Mouse (Mus musculus): Measurements from ENCODE around the gene Cd34. TPM values are rescaled to one million over a fixed set of nuclear protein-coding genes. Genes with fewer than 3 reads are reported as not detected.

The Cd34 gene
- polyA plus RNA-seq, 1 experiment from 2014 or later: 15.6 TPM

DNA sequence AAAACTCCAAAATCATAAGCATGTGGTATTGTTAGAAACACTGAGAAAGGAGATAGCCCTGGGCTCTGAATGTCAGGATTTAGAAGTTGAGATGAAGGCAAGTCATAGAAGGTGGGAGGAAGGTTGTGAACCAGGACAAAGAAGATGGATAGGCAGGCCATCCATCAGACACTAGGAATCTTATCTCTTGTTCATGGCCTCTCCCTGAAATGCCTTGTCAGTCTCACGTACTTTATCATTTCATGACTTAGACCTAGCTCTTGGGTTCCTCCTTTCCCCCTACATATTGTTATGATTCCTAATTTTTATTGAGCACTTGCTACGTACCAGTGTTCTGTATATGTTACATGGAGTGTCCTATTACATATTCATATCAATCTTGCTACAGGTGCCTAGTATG lies 53.0 kb downstream of the Cd34 start:
- no peak overlapping the region for H3K9ac ChIP-seq
- H3K4me2 ChIP-seq: no peak overlapping the region
- H3K36me3 ChIP-seq: no peaks in the 10 kb centered on the region
- peaks cover 37% of the 10 kb centered on the region for H3K4me1 ChIP-seq (replicated peaks)
- ATAC-seq (ENCODE audit: low read depth) (no peak), DNase-seq (no peak)
- H3K27me3 ChIP-seq: no peaks in the 10 kb centered on the region
- no peak overlapping the region for H3K27ac ChIP-seq
- 40% methylated on average over 2 of the region's 2 CpGs for WGBS (ENCODE audit: insufficient replicate concordance)
- H3K9me3 ChIP-seq (replicated peaks): no peaks in the 10 kb centered on the region
- no peak overlapping the region for H3K4me3 ChIP-seq (replicated peaks)

DNA sequence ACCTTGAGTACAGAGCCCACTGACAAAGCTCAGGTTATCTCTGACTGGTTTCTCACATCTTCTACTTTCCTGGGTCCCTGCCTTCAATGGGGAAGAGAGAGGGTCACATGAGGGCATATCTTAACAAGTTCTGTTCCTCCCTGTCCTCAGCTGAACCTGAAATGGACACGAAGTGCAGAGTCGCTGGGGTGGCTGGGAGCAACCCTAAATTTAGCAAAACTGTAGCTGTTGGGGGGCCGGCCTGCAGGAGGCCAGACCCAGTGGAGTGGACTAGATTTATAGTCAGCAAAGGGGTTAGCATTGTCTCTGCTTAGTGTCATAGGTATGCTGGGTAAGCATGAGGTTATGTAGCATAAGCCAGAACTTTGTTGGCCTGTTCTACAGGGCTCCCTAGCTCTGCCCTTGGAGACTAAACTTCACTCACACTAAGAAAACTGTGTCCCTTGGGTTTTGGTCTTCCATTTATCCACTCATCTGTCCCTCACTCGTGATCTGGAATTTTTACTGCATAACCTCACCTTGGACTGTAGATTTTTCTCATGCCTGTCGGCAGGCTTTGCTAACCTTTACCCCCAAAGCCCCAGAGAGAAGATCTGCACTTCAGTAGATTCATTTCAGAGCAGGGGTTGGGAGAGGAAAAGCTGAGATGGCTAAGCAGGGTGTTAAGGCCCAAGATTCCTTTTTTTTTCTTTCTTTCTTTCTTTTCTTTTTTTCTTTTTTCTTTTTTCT lies 54.1 kb downstream of the Cd34 start:
- no peak overlapping the region for H3K4me2 ChIP-seq
- H3K4me1 ChIP-seq (replicated peaks): peaks cover 37% of the 10 kb centered on the region
- H3K36me3 ChIP-seq: no peaks in the 10 kb centered on the region
- 57% methylated on average over 5 of the region's 5 CpGs for WGBS (ENCODE audit: insufficient replicate concordance)
- H3K27me3 ChIP-seq: no peaks in the 10 kb centered on the region
- no peaks in the 10 kb centered on the region for H3K9me3 ChIP-seq (replicated peaks)
- DNase-seq: no peak
- H3K4me3 ChIP-seq (replicated peaks): no peak overlapping the region
- H3K9ac ChIP-seq: no peak overlapping the region
- H3K27ac ChIP-seq: no peak overlapping the region
- ATAC-seq (ENCODE audit: low read depth): no peak

DNA sequence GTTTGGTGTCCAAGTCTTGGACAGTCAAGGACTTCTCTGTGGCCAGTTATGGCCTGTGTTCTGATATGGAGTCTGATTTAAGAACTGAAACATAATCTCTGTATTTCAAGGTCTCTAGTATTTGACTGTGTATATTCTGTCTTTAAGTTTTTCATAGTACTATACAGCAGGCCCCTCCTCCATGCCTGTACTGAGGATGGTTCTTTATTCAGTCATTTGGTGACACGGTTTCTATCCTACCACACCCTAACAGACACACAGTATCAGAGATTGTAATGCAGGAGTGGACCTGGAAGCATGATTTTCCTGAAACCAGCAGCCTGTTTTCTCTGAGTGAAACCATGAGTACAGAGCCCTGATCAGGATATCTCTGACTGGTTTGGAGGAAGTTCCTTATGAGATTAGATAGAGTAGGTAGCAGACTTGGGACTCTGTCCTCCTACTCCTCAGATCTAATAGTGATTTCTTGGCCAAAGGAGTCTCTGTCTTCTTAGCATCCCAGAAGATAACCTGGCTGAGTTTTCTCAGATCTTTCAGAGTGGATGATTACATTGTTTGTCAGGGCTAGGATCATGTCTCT lies 54.9 kb downstream of the Cd34 start:
- Histone ChIP-seq H3K4me3 (replicated peaks) (no peak overlapping the region), H3K27me3 (no peaks in the 10 kb centered on the region), H3K9me3 (replicated peaks) (no peaks in the 10 kb centered on the region), H3K9ac (no peak overlapping the region), H3K27ac (no peak overlapping the region), H3K36me3 (no peaks in the 10 kb centered on the region), H3K4me2 (no peak overlapping the region), H3K4me1 (replicated peaks) (peaks cover 37% of the 10 kb centered on the region)
- no peak for DNase-seq
- peak; percentile 33; the same call in 1 of the 2 replicates for ATAC-seq (ENCODE audit: low read depth)
- WGBS (ENCODE audit: insufficient replicate concordance): 27% methylated on average over 1 of the region's 1 CpGs

DNA sequence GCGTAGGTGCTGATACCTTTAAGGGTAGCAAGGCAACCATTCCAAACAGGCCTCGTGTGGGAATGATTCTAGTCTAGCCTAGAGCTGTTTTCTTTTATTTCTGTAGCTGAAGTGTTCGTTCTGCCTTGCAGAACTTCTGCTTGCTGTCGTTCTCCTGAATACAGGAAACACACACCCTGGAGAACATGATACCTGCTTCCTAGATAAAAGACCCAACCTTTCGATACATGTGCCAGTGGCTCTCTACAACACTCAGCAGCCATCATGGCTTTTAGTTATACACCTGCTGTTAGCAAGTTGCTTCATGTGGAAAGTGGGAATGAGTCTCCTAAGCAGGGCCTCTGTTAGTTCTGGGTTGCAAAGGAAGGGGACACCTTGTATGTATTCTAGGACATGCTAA lies 55.6 kb downstream of the Cd34 start:
- Histone ChIP-seq H3K36me3 (no peaks in the 10 kb centered on the region), H3K27ac (no peak overlapping the region), H3K27me3 (no peaks in the 10 kb centered on the region), H3K4me1 (replicated peaks) (peaks cover 37% of the 10 kb centered on the region), H3K4me2 (no peak overlapping the region), H3K4me3 (replicated peaks) (no peak overlapping the region), H3K9ac (no peak overlapping the region), H3K9me3 (replicated peaks) (no peaks in the 10 kb centered on the region)
- no peak for DNase-seq
- no peak for ATAC-seq (ENCODE audit: low read depth)
- 40% methylated on average over 5 of the region's 5 CpGs for WGBS (ENCODE audit: insufficient replicate concordance)

DNA sequence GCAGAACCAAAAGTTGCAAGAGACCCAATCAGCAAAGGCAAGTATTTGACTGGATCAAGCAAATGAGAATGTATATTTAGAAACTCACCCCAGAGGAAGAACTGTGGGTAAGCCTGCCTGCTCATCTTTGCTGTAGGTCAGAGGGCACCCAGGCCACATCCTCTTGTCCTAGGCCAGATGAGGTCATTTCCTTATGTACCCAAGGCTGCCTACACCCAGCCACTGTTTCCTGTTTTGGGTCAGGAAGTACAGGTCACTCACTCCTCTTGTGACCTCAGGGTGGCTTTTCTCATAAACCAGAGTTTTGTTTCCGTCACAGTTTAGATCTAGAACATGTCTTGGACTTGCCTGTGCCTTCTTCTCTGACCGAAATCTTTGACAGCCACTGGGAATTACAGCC lies 56.6 kb downstream of the Cd34 start:
- H3K27me3 ChIP-seq: no peaks in the 10 kb centered on the region
- DNase-seq (no peak), ATAC-seq (ENCODE audit: low read depth) (peak; percentile 64)
- no peak overlapping the region for H3K9ac ChIP-seq
- H3K27ac ChIP-seq: no peak overlapping the region
- H3K9me3 ChIP-seq (replicated peaks): no peaks in the 10 kb centered on the region
- H3K4me2 ChIP-seq: no peak overlapping the region
- H3K36me3 ChIP-seq: no peaks in the 10 kb centered on the region
- peaks cover 37% of the 10 kb centered on the region for H3K4me1 ChIP-seq (replicated peaks)
- no peak overlapping the region for H3K4me3 ChIP-seq (replicated peaks)
- WGBS (ENCODE audit: insufficient replicate concordance): 40% methylated on average over 2 of the region's 2 CpGs

DNA sequence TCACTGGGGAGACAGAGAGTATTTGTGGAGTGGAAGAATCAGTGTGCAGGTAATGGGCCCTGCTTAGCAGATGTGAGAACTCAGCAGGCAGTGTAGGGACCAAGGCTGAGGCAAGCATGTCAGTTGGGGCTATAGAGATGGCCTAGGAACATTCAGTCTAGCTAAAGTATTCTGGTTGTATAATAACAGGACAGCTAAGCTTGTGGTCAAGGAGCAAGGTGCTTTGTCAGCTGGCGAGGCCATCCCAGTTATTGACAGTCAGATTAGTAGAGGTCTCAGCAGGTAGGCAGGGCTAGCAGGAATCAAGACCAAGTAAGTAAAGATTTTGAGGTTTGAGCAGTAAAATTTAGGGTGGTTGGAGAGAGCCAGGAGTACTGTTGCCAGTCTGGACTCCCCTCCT lies 59.8 kb downstream of the Cd34 start:
- Histone ChIP-seq H3K9ac (no peak overlapping the region), H3K9me3 (replicated peaks) (no peaks in the 10 kb centered on the region), H3K27ac (no peak overlapping the region), H3K27me3 (no peaks in the 10 kb centered on the region), H3K4me1 (replicated peaks) (peaks cover 13% of the 10 kb centered on the region), H3K4me2 (no peak overlapping the region), H3K36me3 (no peaks in the 10 kb centered on the region), H3K4me3 (replicated peaks) (no peak overlapping the region)
- WGBS (ENCODE audit: insufficient replicate concordance): 61% methylated on average over 1 of the region's 1 CpGs
- ATAC-seq (ENCODE audit: low read depth): no peak
- DNase-seq: no peak

DNA sequence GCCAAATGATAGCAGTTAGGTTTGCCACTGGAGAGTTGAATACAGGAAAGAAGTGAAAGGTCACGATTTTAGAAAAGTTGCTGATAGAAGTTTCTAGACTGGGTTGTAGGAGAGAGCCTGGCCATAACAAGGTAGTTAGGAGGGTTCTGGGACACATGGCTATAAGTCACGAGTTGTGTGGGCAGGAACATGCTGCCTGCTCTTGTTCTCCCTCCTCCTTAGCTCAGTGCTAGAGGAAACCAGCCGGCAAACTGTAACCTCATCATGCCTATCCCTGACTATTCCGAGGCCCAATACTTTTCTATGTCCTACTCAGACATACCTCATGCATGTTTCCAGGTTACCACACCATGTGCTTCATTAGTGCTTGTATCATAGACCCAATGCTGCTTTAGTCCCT lies 64.7 kb downstream of the Cd34 start:
- H3K36me3 ChIP-seq: no peaks in the 10 kb centered on the region
- no peak overlapping the region for H3K27ac ChIP-seq
- H3K4me1 ChIP-seq (replicated peaks): no peaks in the 10 kb centered on the region
- H3K9me3 ChIP-seq (replicated peaks): no peaks in the 10 kb centered on the region
- DNase-seq (no peak), ATAC-seq (ENCODE audit: low read depth) (no peak)
- 67% methylated on average over 4 of the region's 4 CpGs for WGBS (ENCODE audit: insufficient replicate concordance)
- no peak overlapping the region for H3K4me3 ChIP-seq (replicated peaks)
- no peak overlapping the region for H3K9ac ChIP-seq
- H3K4me2 ChIP-seq: no peak overlapping the region
- no peaks in the 10 kb centered on the region for H3K27me3 ChIP-seq

DNA sequence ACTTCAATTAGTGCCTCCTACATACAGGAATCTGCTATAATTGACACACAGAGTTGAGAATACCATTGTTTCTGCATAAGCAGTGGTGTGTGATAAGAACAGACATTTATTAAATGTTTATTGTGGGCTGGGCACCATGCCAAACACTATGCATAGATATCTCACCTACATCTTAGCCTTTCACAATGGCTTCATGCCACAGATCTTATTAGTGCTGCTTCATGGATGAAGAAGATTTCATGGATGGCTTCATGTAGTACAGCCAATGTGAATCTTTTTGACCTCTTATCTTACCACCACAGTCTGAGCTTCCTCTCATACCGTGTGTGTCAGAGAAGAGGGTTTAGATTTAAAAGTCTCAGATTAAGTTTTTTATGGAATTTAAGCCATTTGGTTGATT lies 65.6 kb downstream of the Cd34 start:
- 4% methylated on average over 1 of the region's 1 CpGs for WGBS (ENCODE audit: insufficient replicate concordance)
- no peaks in the 10 kb centered on the region for H3K9me3 ChIP-seq (replicated peaks)
- no peaks in the 10 kb centered on the region for H3K4me1 ChIP-seq (replicated peaks)
- no peak overlapping the region for H3K27ac ChIP-seq
- DNase-seq (no peak), ATAC-seq (ENCODE audit: low read depth) (no peak)
- no peak overlapping the region for H3K9ac ChIP-seq
- no peaks in the 10 kb centered on the region for H3K36me3 ChIP-seq
- H3K4me2 ChIP-seq: no peak overlapping the region
- no peak overlapping the region for H3K4me3 ChIP-seq (replicated peaks)
- H3K27me3 ChIP-seq: no peaks in the 10 kb centered on the region

DNA sequence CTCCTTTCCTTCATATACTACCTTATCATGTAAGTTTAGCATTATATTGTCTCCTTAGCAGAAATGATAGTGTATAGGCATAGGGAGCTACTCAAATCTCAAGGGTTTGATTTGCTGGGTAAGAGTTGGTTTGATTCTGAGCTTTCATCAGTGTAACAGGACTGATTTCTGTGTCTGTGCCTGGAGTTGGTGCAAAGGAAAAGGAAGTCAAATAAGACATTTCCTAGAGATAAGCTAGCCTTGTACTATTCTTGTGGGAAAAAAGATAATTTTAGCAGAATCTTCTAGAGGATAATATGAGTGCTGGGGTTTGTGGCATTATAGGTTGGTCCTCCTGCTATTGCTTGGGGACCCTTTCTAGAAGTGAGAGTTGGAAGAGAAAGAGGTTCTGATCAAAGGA lies 67.6 kb downstream of the Cd34 start:
- no peak overlapping the region for H3K4me3 ChIP-seq (replicated peaks)
- ATAC-seq (ENCODE audit: low read depth): no peak
- no peaks in the 10 kb centered on the region for H3K36me3 ChIP-seq
- H3K27ac ChIP-seq: no peak overlapping the region
- DNase-seq: no peak
- no peak overlapping the region for H3K9ac ChIP-seq
- H3K4me2 ChIP-seq: no peak overlapping the region
- no peaks in the 10 kb centered on the region for H3K4me1 ChIP-seq (replicated peaks)
- H3K27me3 ChIP-seq: no peaks in the 10 kb centered on the region
- H3K9me3 ChIP-seq (replicated peaks): no peaks in the 10 kb centered on the region

Other genes with a start within 250 kb of the Cd34 start
- gene Cd46, start 153.4 kb downstream of the Cd34 start, polyA plus RNA-seq (2015; fragmentation: Nextera tagmentation; extraction: Ambion mirVana): 0.76 and 0.94 TPM in 2 replicates
- 78.6 and 82.1 TPM in 2 replicates for gene Cr1l, start 192.8 kb downstream of the Cd34 start, polyA plus RNA-seq (2015; fragmentation: Nextera tagmentation; extraction: Ambion mirVana)
- 0.07 and 0.15 TPM in 2 replicates for gene Cr2, start 237.9 kb downstream of the Cd34 start, polyA plus RNA-seq (2015; fragmentation: Nextera tagmentation; extraction: Ambion mirVana)